Mouse (Mus musculus) heart, postnatal 0 days (tissue): ENCODE results near the gene Slf2.

Experiments used
- CTCF ChIP-seq: IDR thresholded peaks from 2 replicates; pipeline ENCODE4 v1.5.1; 2016; ENCODE audit warnings: antibody characterized with exemption, control low read depth, low read depth
- EP300 ChIP-seq: IDR thresholded peaks from 2 replicates; pipeline ENCODE4 v1.6.1; 2016; ENCODE audit warnings: antibody characterized with exemption, low read depth

DNA sequence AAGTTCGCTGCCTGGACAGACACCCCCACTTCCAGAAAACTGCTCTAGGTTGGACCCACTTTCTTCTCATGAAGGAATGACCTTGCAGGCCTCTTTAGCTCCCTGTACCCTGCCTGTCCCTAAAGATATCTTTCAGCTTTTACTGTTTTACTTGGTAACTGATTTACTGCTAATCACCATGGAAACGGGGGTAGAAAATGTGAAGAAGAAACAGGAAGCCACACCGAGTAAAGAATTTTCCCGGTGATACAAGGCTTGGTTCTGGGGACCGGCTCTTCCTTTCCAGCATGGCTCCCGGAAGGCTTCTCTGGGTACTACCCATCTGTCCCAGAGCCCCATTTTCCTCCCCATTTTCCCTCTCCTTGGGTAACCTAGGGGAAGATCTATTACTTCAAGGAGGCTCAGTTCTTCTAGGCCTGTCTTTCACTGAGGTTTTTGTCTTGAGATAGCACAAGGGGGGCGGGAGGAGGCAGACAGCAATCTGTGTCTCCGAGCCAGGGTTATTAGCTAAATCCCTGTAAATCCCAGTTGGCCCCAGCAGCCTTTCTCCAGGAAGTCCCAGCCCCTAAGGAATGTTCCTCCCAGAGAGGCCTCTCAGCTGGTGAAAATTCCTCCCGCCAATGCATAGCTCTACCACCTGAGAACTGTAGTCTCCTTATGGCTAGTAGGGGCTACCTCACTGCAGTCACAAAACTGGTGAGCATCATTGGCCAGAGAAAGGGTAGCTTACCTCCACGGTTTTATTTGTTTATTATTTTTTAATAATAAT is 16.3 kb upstream of the Slf2 start:
- no peak for TF ChIP-seq CTCF
- no peak for TF ChIP-seq EP300
